In the genomic region with DNA sequence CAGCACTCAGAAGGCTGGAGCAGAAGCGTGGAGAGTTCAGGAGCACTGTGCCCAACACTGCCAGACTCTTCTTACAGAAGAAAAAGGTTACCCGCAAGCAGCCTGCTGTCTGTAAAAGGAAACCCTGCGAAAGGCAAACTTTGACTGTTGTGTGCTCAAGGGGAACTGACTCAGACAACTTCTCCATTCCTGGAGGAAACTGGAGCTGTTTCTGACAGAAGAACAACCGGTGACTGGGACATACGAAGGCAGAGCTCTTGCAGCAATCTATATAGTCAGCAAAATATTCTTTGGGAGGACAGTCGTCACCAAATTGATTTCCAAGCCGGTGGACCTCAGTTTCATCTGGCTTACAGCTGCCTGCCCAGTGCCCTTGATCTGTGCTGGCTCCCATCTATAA, we compare ENCODE assay signal across 20 mouse cellular contexts. TPM values are rescaled to one million over a fixed set of nuclear protein-coding genes. Genes with fewer than 3 reads are reported as not detected.
A peak's percentile ranks its signal among the peaks of the same experiment; 100 is the strongest.
DNase-seq lines count a peak whose midpoint lies in the region; ATAC-seq and TF ChIP-seq lines count a peak whose summit lies in the region.
"Had no signal": no experiment of that assay in that cellular context is flagged by ENCODE, and none has a peak within 500 bp of the region (broad histone marks: within the 10 kb centered on the region; RNA-seq: fewer than 3 reads in every experiment).

No protein-coding gene starts in this region.

- H3K27ac ChIP-seq in kidney, adult 2 months (ENCODE audit: insufficient read depth, low read depth, low read length) = no peak overlapping the region
- H3K27ac ChIP-seq in kidney, embryonic 14.5 days (ENCODE audit: low read depth, low read length) = no peak overlapping the region
- H3K27ac ChIP-seq in lung, embryonic 14.5 days (ENCODE audit: low read depth) = no peak overlapping the region
- H3K27ac ChIP-seq: embryonic facial prominence, embryonic 13.5 days; hindbrain, postnatal 0 days; liver, embryonic 15.5 days; neural tube, embryonic 12.5 days had no signal

- intact Hi-C loops in left cerebral cortex, postnatal 4 days (cut with DNase I) = no loop called here

- no peak for ATAC-seq in kidney, embryonic 14.5 days (ENCODE audit: low FRiP score, low TSS enrichment)
- no peak for ATAC-seq in lung, embryonic 14.5 days (ENCODE audit: insufficient read depth)
- peak; percentile 93 for ATAC-seq in granulocyte monocyte progenitor cell, adult 5-6 weeks (replicated peaks; ENCODE audit: poor library complexity, severe bottlenecking)
- peak; percentile 70 for ATAC-seq in neutrophil, adult 5-6 weeks (ENCODE audit: extremely low read depth, insufficient number of reproducible peaks, low FRiP score, poor library complexity, severe bottlenecking)
- ATAC-seq in erythroblast, adult 5-6 weeks (replicated peaks; ENCODE audit: low FRiP score, poor library complexity, severe bottlenecking) = no peak
- ATAC-seq: forebrain, postnatal 0 days; hindbrain, postnatal 0 days had no signal

- no peak overlapping the region for H3K4me2 ChIP-seq in kidney, embryonic 14.5 days (replicated peaks; ENCODE audit: low read depth, low read length)
- H3K4me2 ChIP-seq in lung, embryonic 14.5 days = no peak overlapping the region
- H3K4me2 ChIP-seq: embryonic facial prominence, embryonic 13.5 days; liver, embryonic 15.5 days; neural tube, embryonic 12.5 days had no signal

- no peak for TF ChIP-seq CTCF in kidney, adult 2 months (conservative IDR thresholded peaks at IDR 0.05; ENCODE audit: insufficient read depth, insufficient read length, low read depth, low read length)
- no peak for TF ChIP-seq CTCF in lung, embryonic 14.5 days (IDR thresholded peaks at IDR 0.05; ENCODE audit: low read depth)

- H3K4me1 ChIP-seq in kidney, adult 2 months (ENCODE audit: control insufficient read depth, insufficient read depth, low read length) = no peaks in the 10 kb centered on the region
- H3K4me1 ChIP-seq in kidney, embryonic 14.5 days (ENCODE audit: control insufficient read depth, insufficient read depth, low read length) = no peaks in the 10 kb centered on the region
- no peaks in the 10 kb centered on the region for H3K4me1 ChIP-seq in lung, embryonic 14.5 days (ENCODE audit: insufficient read depth)
- H3K4me1 ChIP-seq: embryonic facial prominence, embryonic 13.5 days; liver, embryonic 15.5 days; neural tube, embryonic 12.5 days had no signal

- H3K36me3 ChIP-seq in kidney, adult 2 months (ENCODE audit: control insufficient read depth, insufficient read depth, low read length) = no peaks in the 10 kb centered on the region
- no peaks in the 10 kb centered on the region for H3K36me3 ChIP-seq in kidney, embryonic 14.5 days (ENCODE audit: control insufficient read depth, insufficient read depth, low read length)
- no peaks in the 10 kb centered on the region for H3K36me3 ChIP-seq in lung, embryonic 14.5 days (ENCODE audit: insufficient read depth)
- H3K36me3 ChIP-seq: embryonic facial prominence, embryonic 13.5 days; liver, embryonic 15.5 days; neural tube, embryonic 12.5 days had no signal

- H3K9me3 ChIP-seq in kidney, embryonic 14.5 days (ENCODE audit: control insufficient read depth, low read length) = no peaks in the 10 kb centered on the region
- no peaks in the 10 kb centered on the region for H3K9me3 ChIP-seq in lung, embryonic 14.5 days (ENCODE audit: low read depth, low read length)
- H3K9me3 ChIP-seq: embryonic facial prominence, embryonic 13.5 days; liver, embryonic 15.5 days; neural tube, embryonic 12.5 days had no signal

- H3K4me3 ChIP-seq in kidney, adult 2 months (ENCODE audit: insufficient read depth, low read depth, low read length) = no peak overlapping the region
- H3K4me3 ChIP-seq in kidney, embryonic 14.5 days (ENCODE audit: low read length) = no peak overlapping the region
- H3K4me3 ChIP-seq in lung, embryonic 14.5 days (ENCODE audit: low read depth, low read length) = no peak overlapping the region
- H3K4me3 ChIP-seq: embryonic facial prominence, embryonic 13.5 days; liver, embryonic 15.5 days; neural tube, embryonic 12.5 days had no signal

- WGBS in kidney, adult 2 months = 51% methylated on average over 7 of the region's 7 CpGs
- WGBS in kidney, embryonic 14.5 days = 63% methylated on average over 7 of the region's 7 CpGs
- WGBS in lung, embryonic 14.5 days = 67% methylated on average over 7 of the region's 7 CpGs

- no peak for TF ChIP-seq POLR2A in kidney, adult 2 months (IDR thresholded peaks at IDR 0.05; ENCODE audit: low read depth, low read length)

- DNase-seq in kidney, adult 2 months = peak; percentile 5
- peak; percentile 8 for DNase-seq in lung, embryonic 14.5 days
- DNase-seq in lung, postnatal 10 days = no peak
- no peak for DNase-seq in left cerebral cortex, postnatal 4 days
- DNase-seq: cerebellum, postnatal 10 days; forebrain, postnatal 0 days; gastrocnemius, postnatal 10 days; midbrain, embryonic 14.5 days; right cerebral cortex, postnatal 14 days had no signal

- H3K9ac ChIP-seq in kidney, embryonic 14.5 days (ENCODE audit: low read depth, low read length) = no peak overlapping the region
- no peak overlapping the region for H3K9ac ChIP-seq in lung, embryonic 14.5 days
- H3K9ac ChIP-seq: embryonic facial prominence, embryonic 13.5 days; forebrain, postnatal 0 days; liver, embryonic 15.5 days; neural tube, embryonic 12.5 days had no signal

- no peaks in the 10 kb centered on the region for H3K27me3 ChIP-seq in kidney, adult 2 months (replicated peaks; ENCODE audit: control insufficient read depth, insufficient read depth, low read length)
- no peaks in the 10 kb centered on the region for H3K27me3 ChIP-seq in kidney, embryonic 14.5 days (ENCODE audit: control insufficient read depth, insufficient read depth, low read length)
- H3K27me3 ChIP-seq in lung, embryonic 14.5 days (ENCODE audit: insufficient read depth, low read length) = no peaks in the 10 kb centered on the region
- H3K27me3 ChIP-seq: embryonic facial prominence, embryonic 13.5 days; liver, embryonic 15.5 days; neural tube, embryonic 12.5 days had no signal

RNA-seq across cellular contexts. Expression of a gene that starts 25.8 kb away (rescaled TPM):
- 0.19 and 0.25 TPM in 2 replicates for polyA plus RNA-seq in kidney, adult 2 months (2012; rRNA removed)
- 0.16 TPM in 1 of 2 replicates, not detected in the other for polyA plus RNA-seq in kidney, embryonic 14.5 days (2014; fragmentation: Nextera tagmentation; extraction: Ambion mirVana)
- polyA plus RNA-seq in lung, embryonic 14.5 days (2014; fragmentation: Nextera tagmentation; extraction: Ambion mirVana) = 0.21 and 0.24 TPM in 2 replicates
- total RNA-seq in granulocyte monocyte progenitor cell, adult 5-6 weeks (2014; fragmentation: Nextera tagmentation) = 0.28 TPM in 1 of 2 replicates, not detected in the other
- total RNA-seq in granulocyte monocyte progenitor cell, adult 5-6 weeks (2017) = 0.05 and 0.56 TPM in 2 replicates
- 1.5 and 2.1 TPM in 2 replicates for total RNA-seq in neutrophil, adult 5-6 weeks (2017)
- 0.19 and 1.5 TPM in 2 replicates for total RNA-seq in erythroblast, adult 5-6 weeks (2015; ENCODE audit: low replicate concordance)
- 1.8 and 3.5 TPM in 2 replicates for total RNA-seq in erythroblast, adult 5-6 weeks (2017; ENCODE audit: low replicate concordance)
- total RNA-seq in left cerebral cortex, postnatal 4 days (2021) = under 1 TPM; 0.44 to 0.79 TPM
- polyA plus RNA-seq: embryonic facial prominence, embryonic 13.5 days had no signal

RNA-seq across cellular contexts. Expression of a gene that starts 43.5 kb away (rescaled TPM):
- not detected in 2 replicates for polyA plus RNA-seq in kidney, adult 2 months (2012; rRNA removed)
- not detected in 2 replicates for polyA plus RNA-seq in kidney, embryonic 14.5 days (2014; fragmentation: Nextera tagmentation; extraction: Ambion mirVana)
- polyA plus RNA-seq in lung, embryonic 14.5 days (2014; fragmentation: Nextera tagmentation; extraction: Ambion mirVana) = not detected in 2 replicates
- total RNA-seq in granulocyte monocyte progenitor cell, adult 5-6 weeks (2014; fragmentation: Nextera tagmentation) = not detected in 2 replicates
- total RNA-seq in granulocyte monocyte progenitor cell, adult 5-6 weeks (2017) = not detected in 2 replicates
- not detected in 2 replicates for total RNA-seq in neutrophil, adult 5-6 weeks (2017)
- not detected in 2 replicates for total RNA-seq in erythroblast, adult 5-6 weeks (2015; ENCODE audit: low replicate concordance)
- total RNA-seq in erythroblast, adult 5-6 weeks (2017; ENCODE audit: low replicate concordance) = not detected in 2 replicates
- not detected for total RNA-seq in left cerebral cortex, postnatal 4 days (2021)
- total RNA-seq: forebrain, postnatal 0 days; gastrocnemius, postnatal 10 days; hindbrain, postnatal 0 days had no signal
- polyA plus RNA-seq: embryonic facial prominence, embryonic 13.5 days; forebrain, postnatal 0 days; heart, embryonic 16.5 days; hindbrain, postnatal 0 days; kidney, embryonic 16.5 days; liver, embryonic 15.5 days; midbrain, embryonic 14.5 days; neural tube, embryonic 12.5 days; stomach, embryonic 16.5 days had no signal

RNA-seq across cellular contexts. Expression of a gene that starts 43.8 kb away (rescaled TPM):
- 15.1 and 16.5 TPM in 2 replicates for polyA plus RNA-seq in kidney, adult 2 months (2012; rRNA removed)
- 88.2 and 98.4 TPM in 2 replicates for polyA plus RNA-seq in kidney, embryonic 14.5 days (2014; fragmentation: Nextera tagmentation; extraction: Ambion mirVana)
- 69.3 and 71.8 TPM in 2 replicates for polyA plus RNA-seq in lung, embryonic 14.5 days (2014; fragmentation: Nextera tagmentation; extraction: Ambion mirVana)
- 26.5 and 58.6 TPM in 2 replicates for total RNA-seq in granulocyte monocyte progenitor cell, adult 5-6 weeks (2014; fragmentation: Nextera tagmentation)
- total RNA-seq in granulocyte monocyte progenitor cell, adult 5-6 weeks (2017) = 16.6 and 17.4 TPM in 2 replicates
- 35.0 and 43.6 TPM in 2 replicates for total RNA-seq in neutrophil, adult 5-6 weeks (2017)
- total RNA-seq in erythroblast, adult 5-6 weeks (2015; ENCODE audit: low replicate concordance) = 62.1 and 110 TPM in 2 replicates
- 35.3 and 40.0 TPM in 2 replicates for total RNA-seq in erythroblast, adult 5-6 weeks (2017; ENCODE audit: low replicate concordance)
- total RNA-seq in left cerebral cortex, postnatal 4 days (2021) = 10 to 100 TPM; 34.8 to 35.2 TPM

Comparison
In these comparisons a context has a peak if more than half of its experiments do, and no peak if none do; other contexts are left out.
1. DNase-seq: peak in kidney, adult 2 months (single experiment) and lung, embryonic 14.5 days (single experiment); none in lung, postnatal 10 days (single experiment) and left cerebral cortex, postnatal 4 days (single experiment).
2. ATAC-seq: peak in granulocyte monocyte progenitor cell, adult 5-6 weeks (single experiment) and neutrophil, adult 5-6 weeks (single experiment); none in kidney, embryonic 14.5 days (single experiment), lung, embryonic 14.5 days (single experiment) and erythroblast, adult 5-6 weeks (single experiment).